Mouse (Mus musculus): Measurements from ENCODE around the gene Ring1.

The Ring1 gene

GRCm38 (mm10) chr17:33997025-33997424 is 27.5 kb downstream of the Ring1 start:
- in situ Hi-C loops (cut with MboI, MseI), result loop anchor here in 1 of 2 experiments (5.0 to 25.0 kb wide), 2 partner anchors 1390 to 1475 kb away; partner anchors contain the start of genes H2-Q10 and H2-Q4

GRCm38 (mm10) chr17:33995651-33996050 is 28.8 kb downstream of the Ring1 start:
- in situ Hi-C loops (cut with MboI, MseI), result loop anchor here in 1 of 2 experiments (5.0 to 25.0 kb wide), 2 partner anchors 1392 to 1477 kb away; partner anchors contain the start of genes H2-Q10 and H2-Q4

- in situ Hi-C loops (cut with MboI, MseI), result loop anchor here in 1 of 2 experiments (5.0 to 25.0 kb wide), 2 partner anchors 1392 to 1477 kb away; partner anchors contain the start of genes H2-Q10 and H2-Q4
Observed at GRCm38 (mm10) chr17:33994959-33995358, 29.5 kb downstream of the Ring1 start.

GRCm38 (mm10) chr17:33991788-33992664 is 32.5 kb downstream of the Ring1 start:
- in situ Hi-C loops (cut with MboI, MseI), result loop anchor here in 1 of 2 experiments (25.0 kb wide), 1 partner anchor 1395 kb away; the partner anchor contains the start of gene H2-Q4

- in situ Hi-C loops (cut with MboI, MseI), result loop anchor here (10.0 to 25.0 kb wide), 2 partner anchors 1405 to 1473 kb away; partner anchors contain the start of gene H2-Q4 (in 1 of the 2)
Observed at GRCm38 (mm10) chr17:33982136-33982535, 42.3 kb downstream of the Ring1 start.

GRCm38 (mm10) chr17:33981192-33981909 is 43.1 kb downstream of the Ring1 start:
- in situ Hi-C loops (cut with MboI, MseI), result loop anchor here (10.0 to 25.0 kb wide), 2 partner anchors 1406 to 1473 kb away; partner anchors contain the start of gene H2-Q4 (in 1 of the 2)

- in situ Hi-C loops (cut with MboI, MseI), result loop anchor here (10.0 to 25.0 kb wide), 2 partner anchors 1407 to 1474 kb away; partner anchors contain the start of gene H2-Q4 (in 1 of the 2)
Observed at GRCm38 (mm10) chr17:33980181-33981035, 44.1 kb downstream of the Ring1 start.

GRCm38 (mm10) chr17:33979512-33980050 is 44.9 kb downstream of the Ring1 start:
- in situ Hi-C loops (cut with MboI, MseI), result loop anchor here (10.0 to 25.0 kb wide), 2 partner anchors 1408 to 1475 kb away; partner anchors contain the start of gene H2-Q4 (in 1 of the 2)

- in situ Hi-C loops (cut with MboI, MseI), result loop anchor here in 1 of 2 experiments (25.0 kb wide), 1 partner anchor 1409 kb away; the partner anchor contains the start of gene H2-Q4
Observed at GRCm38 (mm10) chr17:33978631-33979031, 45.8 kb downstream of the Ring1 start.

- in situ Hi-C loops (cut with MboI, MseI), result loop anchor here in 1 of 2 experiments (25.0 kb wide), 1 partner anchor 1409 kb away; the partner anchor contains the start of gene H2-Q4
Observed at GRCm38 (mm10) chr17:33977861-33978557, 46.5 kb downstream of the Ring1 start.

- in situ Hi-C loops (cut with MboI, MseI), result no loop called here
Observed at GRCm38 (mm10) chr17:33973572-33973971, 50.9 kb downstream of the Ring1 start.

- in situ Hi-C loops (cut with MboI, MseI), result no loop called here
Observed at GRCm38 (mm10) chr17:33972691-33973090, 51.8 kb downstream of the Ring1 start.
